ENCODE assay signal across 35 mouse cellular contexts in the genomic region with DNA sequence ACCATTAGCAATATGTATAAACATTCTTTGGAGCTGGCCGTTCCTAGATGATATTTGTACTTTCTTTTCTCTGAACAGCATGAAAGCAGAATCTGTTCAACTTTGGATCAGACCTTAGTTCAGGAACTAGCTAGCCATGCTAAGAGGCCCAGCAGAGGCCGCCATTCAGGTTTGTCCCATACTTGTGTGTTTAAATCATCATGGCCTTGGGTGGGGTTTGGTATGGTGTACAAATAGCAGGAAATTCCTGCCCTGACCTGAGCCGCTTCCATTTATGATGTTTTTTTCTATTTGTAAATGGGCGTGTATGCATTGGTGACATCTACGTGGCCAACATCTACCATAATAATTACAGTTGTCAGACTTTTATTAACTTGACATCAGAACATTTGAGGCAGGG. TPM values are rescaled to one million over a fixed set of nuclear protein-coding genes. Genes with fewer than 3 reads are reported as not detected.
DNase-seq lines count a peak whose midpoint lies in the region; ATAC-seq and TF ChIP-seq lines count a peak whose summit lies in the region.
"Had no signal": no experiment of that assay in that cellular context is flagged by ENCODE, and none has a peak within 500 bp of the region (broad histone marks: within the 10 kb centered on the region; RNA-seq: fewer than 3 reads in every experiment).

No protein-coding gene starts in this region.

- TF ChIP-seq EP300 in heart, adult 2 months (IDR thresholded peaks at IDR 0.05; ENCODE audit: insufficient read depth, low read depth, low read length): no peak

- peaks cover 2% of the 10 kb centered on the region for H3K36me3 ChIP-seq in heart, adult 2 months (ENCODE audit: control insufficient read depth, insufficient read depth, low read length)
- 0 out of 2 replicates have a peak, but pooled peaks cover 3% of the 10 kb centered on the region for H3K36me3 ChIP-seq in intestine, embryonic 15.5 days
- no peaks in the 10 kb centered on the region for H3K36me3 ChIP-seq in stomach, embryonic 16.5 days (ENCODE audit: control insufficient read depth, insufficient read depth, low read length)
- peaks cover 34% of the 10 kb centered on the region for H3K36me3 ChIP-seq in hindbrain, embryonic 10.5 days

- TF ChIP-seq POLR2A in heart, adult 2 months (IDR thresholded peaks at IDR 0.05; ENCODE audit: insufficient read depth, low read depth, low read length): no peak

- no peaks in the 10 kb centered on the region for H3K27me3 ChIP-seq in heart, adult 2 months (ENCODE audit: control insufficient read depth, insufficient read depth, low read length)
- no peaks in the 10 kb centered on the region for H3K27me3 ChIP-seq in intestine, embryonic 15.5 days (replicated peaks)
- H3K27me3 ChIP-seq in stomach, embryonic 16.5 days (ENCODE audit: control insufficient read depth, insufficient read depth, low read length): no peaks in the 10 kb centered on the region
- no peaks in the 10 kb centered on the region for H3K27me3 ChIP-seq in hindbrain, embryonic 10.5 days (ENCODE audit: insufficient read depth, poor library complexity, severe bottlenecking)
- H3K27me3 ChIP-seq: embryonic facial prominence, embryonic 13.5 days; forebrain, embryonic 15.5 days; heart, embryonic 12.5 days; hindbrain, embryonic 13.5 days; liver, embryonic 12.5 days; megakaryocyte, embryonic 14.5 days; midbrain, embryonic 12.5 days; neural tube, embryonic 13.5 days; Patski had no signal

- H3K9ac ChIP-seq in heart, adult 2 months (ENCODE audit: low read depth, low read length): no peak overlapping the region
- no peak overlapping the region for H3K9ac ChIP-seq in intestine, embryonic 15.5 days
- no peak overlapping the region for H3K9ac ChIP-seq in stomach, embryonic 16.5 days (ENCODE audit: low read length)
- H3K9ac ChIP-seq: embryonic facial prominence, embryonic 13.5 days; forebrain, embryonic 15.5 days; heart, embryonic 12.5 days; hindbrain, embryonic 13.5 days; liver, embryonic 12.5 days; liver, postnatal 0 days; midbrain, embryonic 12.5 days; neural tube, embryonic 13.5 days had no signal

- peak; percentile 67 for ATAC-seq in intestine, embryonic 15.5 days
- ATAC-seq in stomach, embryonic 16.5 days (ENCODE audit: insufficient read depth, low FRiP score): no peak
- ATAC-seq: forebrain, embryonic 15.5 days; liver, embryonic 12.5 days; liver, postnatal 0 days; Patski had no signal

- 0 out of 2 replicates have a peak, but pooled peaks cover 1% of the 10 kb centered on the region for H3K79me2 ChIP-seq in heart, adult 2 months (replicated peaks; ENCODE audit: control insufficient read depth, insufficient read depth, low read length)

- peak; percentile 42 for TF ChIP-seq CTCF in heart, adult 2 months (IDR thresholded peaks at IDR 0.05)

- H3K27ac ChIP-seq in heart, adult 2 months: peak overlapping the region; percentile 55
- H3K27ac ChIP-seq in intestine, embryonic 15.5 days: no peak overlapping the region
- peak overlapping the region; percentile 60 for H3K27ac ChIP-seq in stomach, embryonic 16.5 days (ENCODE audit: low read length)
- no peak overlapping the region for H3K27ac ChIP-seq in hindbrain, embryonic 10.5 days
- H3K27ac ChIP-seq: embryonic facial prominence, embryonic 13.5 days; forebrain, embryonic 10.5 days; forebrain, embryonic 15.5 days; hindbrain, embryonic 13.5 days; liver, embryonic 12.5 days; midbrain, embryonic 12.5 days; neural tube, embryonic 13.5 days had no signal

- H3K4me1 ChIP-seq in heart, adult 2 months (ENCODE audit: control insufficient read depth, insufficient read depth, low read length): peaks cover 7% of the 10 kb centered on the region
- H3K4me1 ChIP-seq in intestine, embryonic 15.5 days (replicated peaks): no peaks in the 10 kb centered on the region
- no peaks in the 10 kb centered on the region; the same call in 1 of the 2 replicates for H3K4me1 ChIP-seq in stomach, embryonic 16.5 days (ENCODE audit: control insufficient read depth, insufficient read depth, low read length)
- 0 out of 2 replicates have a peak, but pooled peaks cover 3% of the 10 kb centered on the region for H3K4me1 ChIP-seq in hindbrain, embryonic 10.5 days (replicated peaks)
- H3K4me1 ChIP-seq: embryonic facial prominence, embryonic 13.5 days; forebrain, embryonic 10.5 days; forebrain, embryonic 15.5 days; midbrain, embryonic 12.5 days had no signal

- H3K4me2 ChIP-seq in intestine, embryonic 15.5 days (replicated peaks): no peak overlapping the region
- H3K4me2 ChIP-seq in stomach, embryonic 16.5 days (ENCODE audit: low read depth, low read length): no peak overlapping the region
- H3K4me2 ChIP-seq: embryonic facial prominence, embryonic 13.5 days; forebrain, embryonic 15.5 days; heart, embryonic 12.5 days; hindbrain, embryonic 13.5 days; liver, embryonic 12.5 days; midbrain, embryonic 12.5 days; neural tube, embryonic 13.5 days had no signal

- intact Hi-C loops in heart, adult 2 months (cut with DNase I): no loop called here
- intact Hi-C loops in heart, postnatal 10 days (cut with DNase I): no loop called here

- 60% methylated on average over 5 of the region's 5 CpGs for WGBS in heart, adult 2 months
- WGBS in intestine, embryonic 15.5 days: 64% methylated on average over 5 of the region's 5 CpGs
- WGBS in stomach, embryonic 16.5 days: 58% methylated on average over 5 of the region's 5 CpGs
- WGBS in hindbrain, embryonic 10.5 days: 91% methylated on average over 5 of the region's 5 CpGs

- no peak overlapping the region for H3K4me3 ChIP-seq in heart, adult 2 months
- H3K4me3 ChIP-seq in intestine, embryonic 15.5 days (replicated peaks): no peak overlapping the region
- H3K4me3 ChIP-seq in stomach, embryonic 16.5 days (replicated peaks; ENCODE audit: low read length): no peak overlapping the region
- no peak overlapping the region for H3K4me3 ChIP-seq in hindbrain, embryonic 10.5 days
- H3K4me3 ChIP-seq: embryonic facial prominence, embryonic 13.5 days; forebrain, embryonic 10.5 days; forebrain, embryonic 15.5 days; heart, embryonic 12.5 days; hindbrain, embryonic 13.5 days; liver, embryonic 12.5 days; megakaryocyte, embryonic 14.5 days; midbrain, embryonic 12.5 days; myocyte; neural tube, embryonic 13.5 days had no signal

- no peaks in the 10 kb centered on the region for H3K9me3 ChIP-seq in intestine, embryonic 15.5 days
- no peaks in the 10 kb centered on the region for H3K9me3 ChIP-seq in stomach, embryonic 16.5 days (replicated peaks; ENCODE audit: control insufficient read depth, low read length)
- H3K9me3 ChIP-seq in hindbrain, embryonic 10.5 days: no peaks in the 10 kb centered on the region
- H3K9me3 ChIP-seq: embryonic facial prominence, embryonic 13.5 days; forebrain, embryonic 10.5 days; forebrain, embryonic 15.5 days; heart, embryonic 12.5 days; hindbrain, embryonic 13.5 days; liver, embryonic 12.5 days; megakaryocyte, embryonic 14.5 days; midbrain, embryonic 12.5 days; neural tube, embryonic 13.5 days had no signal

- peak in 1 of 2 experiments; percentile 24 for DNase-seq in heart, adult 2 months
- DNase-seq in heart, postnatal 10 days: no peak
- peak; percentile 46 for DNase-seq in lung, postnatal 36 days
- DNase-seq in lung, postnatal 14 days: no peak
- no peak for DNase-seq in hindbrain, embryonic 10.5 days (ENCODE audit: low spot score)
- DNase-seq in spleen, postnatal 14 days (ENCODE audit: low spot score in 2 of 2): no peak
- DNase-seq: adrenal gland, postnatal 10 days; cerebellum, adult 11 months; cerebellum, adult 9-10 months; kidney, adult 2 months; kidney, postnatal 36 days; layer of hippocampus, postnatal 36 days; left cerebral cortex, postnatal 4 days; liver, postnatal 0 days; thymus, adult 2 months; thymus, postnatal 36 days had no signal

RNA-seq across cellular contexts. Expression of a gene that starts 32.4 kb away (rescaled TPM):
- total RNA-seq in heart, adult 2 months (2021): 10 to 100 TPM; 18.7 to 20.4 TPM
- polyA plus RNA-seq in heart, adult 2 months (2012; rRNA removed): 12.3 and 15.3 TPM in 2 replicates
- 10 to 100 TPM; 19.6 to 22.7 TPM for total RNA-seq in heart, postnatal 10 days (2021)
- 6.6 and 7.0 TPM in 2 replicates for polyA plus RNA-seq in intestine, embryonic 15.5 days (2015; fragmentation: Nextera tagmentation; extraction: Ambion mirVana)
- polyA plus RNA-seq in stomach, embryonic 16.5 days (2015; fragmentation: Nextera tagmentation; extraction: Ambion mirVana): 10.0 and 10.5 TPM in 2 replicates
- 9.9 and 11.0 TPM in 2 replicates for polyA plus RNA-seq in hindbrain, embryonic 10.5 days (2016; fragmentation: Nextera tagmentation; extraction: Ambion mirVana)

RNA-seq across cellular contexts. Expression of a gene that starts 42.3 kb away (rescaled TPM):
- total RNA-seq in heart, adult 2 months (2021): 1 to 10 TPM; 2.4 to 3.1 TPM
- 4.5 and 5.5 TPM in 2 replicates for polyA plus RNA-seq in heart, adult 2 months (2012; rRNA removed)
- total RNA-seq in heart, postnatal 10 days (2021): 1 to 10 TPM; 4.4 to 5.5 TPM
- polyA plus RNA-seq in intestine, embryonic 15.5 days (2015; fragmentation: Nextera tagmentation; extraction: Ambion mirVana): 8.9 and 15.2 TPM in 2 replicates
- polyA plus RNA-seq in stomach, embryonic 16.5 days (2015; fragmentation: Nextera tagmentation; extraction: Ambion mirVana): 10.8 and 12.1 TPM in 2 replicates
- polyA plus RNA-seq in hindbrain, embryonic 10.5 days (2016; fragmentation: Nextera tagmentation; extraction: Ambion mirVana): 4.4 TPM in 2 replicates

RNA-seq across cellular contexts. Expression of a gene that starts 45.4 kb away (rescaled TPM):
- under 1 TPM in 1 of 2 experiments, not detected in 1; 0.14 TPM for total RNA-seq in heart, adult 2 months (2021)
- 0.12 TPM in 1 of 2 replicates, not detected in the other for polyA plus RNA-seq in heart, adult 2 months (2012; rRNA removed)
- under 1 TPM in 1 of 2 experiments, not detected in 1; 0.17 TPM for total RNA-seq in heart, postnatal 10 days (2021)
- polyA plus RNA-seq in intestine, embryonic 15.5 days (2015; fragmentation: Nextera tagmentation; extraction: Ambion mirVana): not detected in 2 replicates
- not detected in 2 replicates for polyA plus RNA-seq in stomach, embryonic 16.5 days (2015; fragmentation: Nextera tagmentation; extraction: Ambion mirVana)
- not detected in 2 replicates for polyA plus RNA-seq in hindbrain, embryonic 10.5 days (2016; fragmentation: Nextera tagmentation; extraction: Ambion mirVana)
- total RNA-seq: common myeloid progenitor, adult 5-6 weeks; gastrocnemius, adult 18-20 months; left cerebral cortex, postnatal 4 days had no signal
- polyA plus RNA-seq: forebrain, embryonic 10.5 days; heart, embryonic 12.5 days; heart, postnatal 0 days; kidney, embryonic 16.5 days; liver, embryonic 12.5 days; liver, postnatal 0 days; lung, embryonic 16.5 days; myocyte; Patski; stomach, embryonic 14.5 days had no signal

Comparison
In these comparisons a context has a peak if more than half of its experiments do, and no peak if none do; other contexts are left out.
1. H3K27ac ChIP-seq: peak in heart, adult 2 months (single experiment) and stomach, embryonic 16.5 days (single experiment); none in intestine, embryonic 15.5 days (single experiment) and hindbrain, embryonic 10.5 days (single experiment).